Mouse (Mus musculus) C2C12 (cell line): Measurements from ENCODE around the gene Dnaja2.

Experiments used
- CTCF ChIP-seq: IDR thresholded peaks from one replicate; pipeline ENCODE4 v1.5.1; 2011; ENCODE audit not compliant: control insufficient read depth, insufficient read depth, insufficient read length
- MAX ChIP-seq: IDR thresholded peaks from one replicate; pipeline ENCODE4 v1.6.1; 2011; ENCODE audit warnings: mild to moderate bottlenecking, control low read depth

GRCm38 (mm10) chr8:85500955-85501685 is 54.0 kb downstream of the Dnaja2 start:
- TF ChIP-seq CTCF: no peak
- no peak for TF ChIP-seq MAX
